Mouse (Mus musculus) brain, embryonic 14.5 days (tissue): ENCODE results near the gene Dapp1. TPM values are rescaled to one million over a fixed set of nuclear protein-coding genes. Genes with fewer than 3 reads are reported as not detected.
"Not testable (repeated sequence)": the region's sequence is repeated elsewhere in the genome, so short reads cannot be mapped to it uniquely, and the experiment has no call there.

Experiments used
- DNase-seq: peaks from one replicate; pipeline ENCODE4 v3.0.0-alpha.2; 2011; ENCODE audit warnings: low read depth
- CTCF ChIP-seq: fragments of 200-500 bp; IDR thresholded peaks from 2 replicates; pipeline ENCODE4 v1.5.1; 2012; ENCODE audit warnings: inconsistent platforms, mild to moderate bottlenecking, moderate library complexity, borderline replicate concordance; ENCODE audit not compliant: insufficient read depth, insufficient read length; ENCODE audit errors: extremely low read depth
- POLR2A ChIP-seq: fragments of 200-500 bp; IDR thresholded peaks from 2 replicates; pipeline ENCODE4 v1.6.1; 2012; ENCODE audit warnings: mild to moderate bottlenecking, inconsistent platforms, borderline replicate concordance; ENCODE audit not compliant: poor library complexity, insufficient read depth, insufficient read length, severe bottlenecking; ENCODE audit errors: extremely low read depth
- polyA plus RNA-seq: library from polyadenylated mRNA; depleted of rRNA; stranded (reverse); fragments of >200 nt; gene quantifications from 2 replicates; pipeline ENCODE4 v1.2.3, GENCODE M21; 2012

Dapp1 gene
- polyA plus RNA-seq, 1 experiment, result 1.9 TPM

DNA sequence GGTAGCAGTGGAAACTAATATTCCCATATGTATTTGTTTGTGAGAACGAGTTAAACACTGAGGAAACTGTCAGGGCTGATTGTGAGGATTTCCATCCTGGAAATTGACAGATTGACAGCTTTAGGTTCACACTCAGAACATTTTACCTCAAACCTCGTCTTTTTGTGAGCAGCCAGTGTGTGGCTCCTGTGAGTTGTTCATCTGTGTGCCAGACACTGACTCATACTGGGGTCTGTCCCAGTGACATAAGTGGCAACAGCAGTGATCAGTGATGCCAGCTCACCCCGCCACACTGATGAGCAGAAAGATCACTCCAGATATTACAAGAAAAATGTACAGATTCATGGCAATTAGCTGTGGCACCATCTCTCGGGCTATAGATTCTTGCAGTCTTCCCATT is 21.9 kb downstream of the Dapp1 start:
- DNase-seq, result no peak
- no peak for TF ChIP-seq POLR2A
- TF ChIP-seq CTCF, result no peak

DNA sequence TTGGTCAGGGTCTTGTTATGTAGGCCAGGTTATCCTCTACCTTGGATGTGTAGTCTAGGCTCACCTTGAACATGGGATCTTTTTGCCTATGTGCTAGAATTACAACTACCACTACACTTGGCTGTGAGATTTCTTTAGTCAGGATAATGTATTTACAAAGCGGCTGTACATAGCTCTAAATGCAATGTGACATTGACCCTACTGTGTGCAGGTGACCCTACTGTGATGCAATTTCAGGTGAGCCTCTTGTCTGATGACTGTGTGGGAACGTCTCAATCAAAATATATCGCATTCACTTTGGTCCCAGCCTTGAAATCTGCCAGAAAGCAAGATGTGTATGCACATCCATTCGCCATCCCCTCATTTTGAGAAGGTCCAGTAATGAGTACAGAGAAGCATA is 23.0 kb downstream of the Dapp1 start:
- no peak for DNase-seq
- TF ChIP-seq CTCF, result no peak
- TF ChIP-seq POLR2A, result no peak

DNA sequence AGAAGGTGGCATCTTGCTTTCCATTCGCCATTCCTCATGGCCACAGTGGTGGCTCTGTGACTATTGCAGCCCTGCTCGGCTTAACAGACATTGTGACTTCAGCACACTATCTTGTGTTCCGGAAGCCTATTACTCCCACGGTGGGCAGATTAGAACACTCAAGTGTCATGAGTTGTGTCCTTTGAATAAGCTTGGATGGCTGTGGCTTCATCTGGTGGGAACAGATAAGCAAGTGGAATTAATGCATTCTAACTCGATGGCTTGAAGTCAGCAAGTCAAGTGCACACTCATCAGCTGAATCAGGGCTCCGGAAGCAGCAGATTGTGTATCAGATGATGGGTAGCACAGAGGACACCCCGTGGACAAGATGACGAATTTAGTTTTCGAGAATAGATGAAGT is 23.5 kb downstream of the Dapp1 start:
- no peak for DNase-seq
- TF ChIP-seq CTCF, result no peak
- no peak for TF ChIP-seq POLR2A

DNA sequence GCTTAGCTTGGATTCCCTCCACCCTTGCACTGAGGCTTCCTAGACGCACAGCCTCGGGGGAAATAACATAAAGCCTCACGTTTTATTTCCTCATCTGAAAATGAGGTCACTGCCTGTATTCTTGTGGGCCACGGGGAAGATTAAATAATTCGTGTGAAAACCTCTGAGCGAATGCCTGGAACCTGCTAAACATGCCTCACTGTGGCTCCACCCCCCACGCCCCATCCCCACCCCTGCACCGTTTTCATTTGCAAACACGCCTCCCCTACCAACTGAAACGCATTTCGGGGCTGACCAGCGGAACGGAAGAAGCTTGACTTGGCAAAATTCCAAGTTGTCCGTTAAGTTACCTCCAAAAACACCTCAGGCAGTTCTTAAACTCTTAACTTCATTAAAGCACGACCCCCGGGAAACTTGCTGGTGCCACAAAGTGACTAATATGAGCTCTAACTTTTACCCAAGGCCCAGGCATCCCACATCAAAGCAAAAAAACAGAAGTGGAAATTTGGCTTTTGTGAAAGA is 25.7 kb downstream of the Dapp1 start:
- no peak for TF ChIP-seq CTCF
- TF ChIP-seq POLR2A, result no peak
- peak; percentile 62 for DNase-seq

DNA sequence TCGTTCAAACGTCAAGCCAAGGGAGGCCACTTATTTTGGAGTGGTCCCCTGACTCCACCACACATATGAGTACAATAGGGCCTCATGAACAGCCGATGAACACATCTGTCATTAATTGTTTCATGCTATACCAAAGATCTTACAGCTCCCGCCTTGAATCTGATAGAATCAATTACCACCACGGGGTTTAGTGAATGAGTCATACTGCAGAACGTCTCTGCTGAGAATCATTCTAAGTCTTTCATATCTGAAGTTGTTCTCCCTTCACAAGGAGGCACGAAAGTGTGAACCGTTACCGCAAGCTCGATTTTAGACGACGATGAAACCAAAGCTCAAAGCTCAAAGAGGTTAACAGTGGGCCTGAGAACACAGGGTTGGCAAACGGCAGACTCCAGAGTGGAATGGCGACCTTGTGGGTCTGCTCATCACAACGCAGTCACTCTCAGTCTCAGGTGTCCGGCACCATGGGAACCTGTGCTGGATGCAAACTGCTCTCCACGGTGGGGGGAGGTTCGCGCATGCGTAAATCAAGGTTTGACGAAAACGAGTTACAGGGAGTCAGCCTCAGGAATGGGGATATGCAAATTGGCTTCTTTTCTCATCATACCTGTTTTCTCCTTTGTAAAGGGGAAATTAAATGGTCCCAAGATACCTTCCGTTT is 27.0 kb downstream of the Dapp1 start:
- DNase-seq, result peak; percentile 25
- no peak for TF ChIP-seq POLR2A

DNA sequence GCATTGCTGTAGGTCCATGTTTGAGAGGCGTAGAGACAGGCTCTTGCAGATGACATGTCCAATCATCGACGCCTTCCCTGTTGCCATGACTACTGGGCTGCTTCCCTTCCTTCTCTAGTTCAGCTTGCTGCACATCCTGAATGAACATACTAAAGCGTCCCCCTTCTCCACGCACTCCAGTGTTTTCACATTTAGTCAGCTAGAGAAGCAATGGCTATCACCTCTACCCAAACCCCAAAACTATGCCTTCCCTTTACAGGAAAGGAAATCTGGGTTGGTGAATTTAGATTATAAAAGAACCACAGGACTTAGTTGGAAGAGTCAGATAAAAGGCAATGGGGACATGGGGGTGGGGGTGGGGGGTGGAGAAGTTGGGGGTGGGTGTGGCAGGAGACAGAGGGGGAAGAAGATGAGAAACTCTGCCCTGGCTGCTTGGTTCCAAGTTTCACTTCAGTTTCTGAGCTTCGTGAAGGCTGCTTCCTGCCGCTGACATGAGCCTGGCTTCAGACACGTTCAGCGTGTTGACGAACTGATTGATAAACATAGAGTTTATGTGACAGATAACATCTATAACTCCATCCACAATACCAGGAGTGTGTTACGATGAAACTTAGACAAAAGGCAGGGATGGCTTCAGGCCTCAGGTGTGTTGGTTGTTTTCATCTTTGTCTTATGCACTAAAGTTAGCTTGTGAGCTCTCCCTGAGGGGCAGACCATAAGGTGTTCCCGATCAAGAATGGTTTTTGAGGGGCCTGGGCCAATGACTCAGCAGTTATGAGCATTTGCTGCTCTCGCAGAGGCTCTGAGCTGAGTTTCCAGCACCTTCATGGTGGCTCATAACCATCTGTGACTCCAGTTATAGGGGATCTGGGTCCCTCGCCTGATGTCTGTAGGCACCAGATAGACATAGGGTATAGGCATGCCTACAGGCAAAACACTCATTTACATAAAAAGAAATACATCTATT is 28.1 kb downstream of the Dapp1 start:
- DNase-seq, result peak; percentile 93
- TF ChIP-seq CTCF (no peak), POLR2A (no peak)

DNA sequence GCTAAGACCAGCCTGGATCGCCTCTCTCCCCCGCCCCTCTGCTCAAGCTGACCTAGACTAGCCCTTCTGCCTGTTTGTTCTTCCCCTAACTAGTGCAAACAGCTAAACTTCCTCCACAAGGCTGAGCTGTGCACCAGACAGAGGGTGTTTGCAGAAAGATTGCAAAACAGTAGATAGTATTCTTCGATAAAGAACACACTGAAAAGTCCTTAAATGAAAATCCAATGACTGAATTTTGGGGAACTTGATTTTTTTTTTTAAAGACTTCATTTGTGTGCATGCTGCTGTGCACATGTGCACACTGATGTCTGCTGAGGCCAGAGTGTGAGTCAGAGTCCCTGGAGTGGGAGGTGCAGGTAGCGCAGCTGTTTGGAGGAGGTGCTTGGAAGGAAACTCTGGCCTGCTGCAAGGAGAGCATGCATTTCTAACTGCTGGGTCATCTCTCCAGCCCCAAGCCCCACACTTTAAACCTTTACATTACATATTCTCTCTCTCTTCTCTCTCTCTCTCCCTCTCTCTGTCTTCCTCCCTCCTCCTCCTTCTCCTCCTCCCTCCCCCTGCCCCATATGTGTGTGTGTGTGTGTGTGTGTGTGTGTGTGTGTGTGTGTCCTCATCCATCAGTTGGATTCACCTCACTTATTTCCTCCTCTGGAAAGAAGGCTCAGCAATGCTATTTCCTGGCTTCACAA is 29.0 kb downstream of the Dapp1 start:
- DNase-seq, result peak; percentile 6

DNA sequence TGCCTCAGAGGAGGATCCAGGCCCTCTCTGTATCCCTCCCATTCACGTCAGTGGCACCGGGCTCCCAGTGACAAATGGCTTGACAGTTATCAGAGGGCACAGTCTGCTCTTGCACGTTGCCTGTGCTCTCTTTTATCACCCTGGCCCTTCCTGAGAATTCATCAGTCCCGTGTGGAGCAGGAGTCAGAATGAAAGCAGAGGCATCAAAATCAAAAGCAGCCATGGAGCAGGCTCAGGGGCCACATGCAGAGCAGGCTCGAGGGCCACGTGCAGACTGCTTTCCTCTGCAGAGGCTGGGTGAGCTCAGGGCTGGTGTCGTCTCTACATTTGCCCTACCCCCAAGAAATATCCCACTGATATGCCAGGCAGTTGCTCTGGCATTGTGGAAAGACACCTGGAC is 29.5 kb downstream of the Dapp1 start:
- no peak for DNase-seq
- TF ChIP-seq POLR2A (no peak), CTCF (no peak)

More for the DNA sequence above, 29.0 kb downstream of the Dapp1 start:
- TF ChIP-seq CTCF, result no peak
- no peak for TF ChIP-seq POLR2A

DNA sequence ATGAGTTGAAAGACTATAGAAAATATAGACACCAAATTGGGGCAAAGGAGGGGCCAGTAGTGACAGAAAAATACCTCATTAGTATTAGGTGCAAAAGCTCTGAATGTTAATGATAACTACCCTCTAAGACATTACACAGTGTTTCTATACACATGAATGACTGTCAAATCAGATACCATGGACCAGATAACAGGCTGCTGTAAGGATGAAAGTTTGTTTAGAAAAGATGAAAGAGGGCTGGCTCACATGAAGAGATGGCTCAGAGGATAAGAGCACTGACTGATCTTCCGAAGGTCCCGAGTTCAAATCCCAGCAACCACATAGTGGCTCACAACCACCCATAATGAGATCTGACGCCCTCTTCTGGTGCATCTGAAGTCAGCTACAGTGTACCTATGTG is 30.0 kb downstream of the Dapp1 start:
- DNase-seq, result not testable (repeated sequence)

DNA sequence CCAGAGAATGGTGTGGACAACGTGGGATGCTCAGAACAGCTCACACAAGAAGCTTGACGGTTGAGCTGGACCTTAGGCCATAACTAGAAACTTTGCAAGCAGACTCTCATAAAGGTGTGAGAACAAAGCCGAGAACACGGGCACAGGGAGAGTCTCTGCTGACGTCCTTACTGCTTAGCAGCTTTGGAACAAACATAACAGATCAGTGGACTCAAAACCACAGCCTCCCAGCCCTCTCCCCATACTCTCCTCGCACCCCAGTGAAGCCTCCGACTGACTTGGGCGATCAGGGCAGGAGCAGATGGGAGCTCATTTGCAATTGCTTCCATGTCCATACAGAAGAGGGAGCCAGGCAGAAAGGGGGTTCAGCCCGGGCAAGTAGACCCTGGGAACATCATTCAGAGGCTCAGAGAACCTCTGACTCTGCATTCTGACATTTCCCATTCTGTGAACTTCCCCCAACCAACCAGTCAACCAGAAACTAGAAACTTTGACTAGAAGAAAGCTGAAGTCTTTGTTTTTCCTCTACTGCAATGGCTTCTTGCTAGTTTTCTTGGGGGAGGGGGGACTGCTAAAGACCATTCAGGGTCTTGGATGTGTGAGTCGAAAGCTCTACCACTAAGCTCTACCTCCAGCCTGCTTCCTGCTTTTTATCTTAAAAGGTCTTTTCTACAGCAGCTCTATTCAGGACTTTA is 31.0 kb downstream of the Dapp1 start:
- TF ChIP-seq CTCF (no peak), POLR2A (no peak)
- DNase-seq, result no peak

DNA sequence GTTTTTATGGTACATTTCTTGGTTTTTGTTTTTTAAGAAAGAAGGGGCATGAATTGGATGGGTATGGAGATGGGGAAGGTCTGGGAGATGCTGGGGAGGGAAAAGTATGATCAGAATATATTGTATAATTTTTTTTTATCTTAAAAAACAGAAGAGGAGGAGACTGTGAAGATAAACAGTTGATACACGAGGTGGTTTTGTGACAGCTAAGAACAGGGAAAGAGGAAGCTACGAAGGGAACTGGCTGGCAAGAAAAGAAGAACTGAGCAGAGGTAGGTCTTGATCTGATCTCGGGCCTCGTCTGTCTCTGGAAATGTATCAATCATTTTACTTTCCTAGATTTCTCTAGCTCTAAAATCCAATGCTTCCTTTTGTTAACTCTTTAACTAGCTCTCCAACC is 33.8 kb downstream of the Dapp1 start:
- TF ChIP-seq CTCF (no peak), POLR2A (no peak)
- no peak for DNase-seq
